13 mouse cellular contexts compared by ENCODE assay signal in the genomic region with DNA sequence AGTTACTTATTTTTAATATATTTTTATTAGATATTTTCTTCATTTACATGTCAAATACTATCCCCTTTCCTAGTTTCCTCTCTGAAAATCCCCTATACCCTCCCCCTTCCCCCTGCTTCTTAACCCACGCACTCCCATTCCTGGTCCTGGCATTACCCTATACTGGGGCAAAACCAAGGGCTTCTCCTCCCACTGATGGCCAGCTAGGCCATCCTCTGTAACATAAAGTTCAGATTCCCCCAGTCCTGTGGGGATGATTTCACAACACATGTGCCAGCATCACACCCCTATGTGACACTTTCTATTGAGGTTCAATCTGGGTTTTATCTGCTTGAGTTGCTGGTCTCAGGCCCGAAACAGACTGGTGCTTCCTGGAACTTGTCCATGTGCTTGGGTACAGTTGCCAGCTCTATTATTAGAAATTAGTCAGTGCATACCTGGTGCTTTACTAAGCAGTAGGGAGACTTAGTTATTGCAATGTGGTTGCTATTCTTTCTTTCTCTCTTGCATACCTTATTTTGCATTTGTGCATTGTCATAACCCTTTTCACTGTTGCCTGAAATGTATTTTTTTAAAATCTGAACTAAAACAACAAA.
DNase-seq lines count a peak whose midpoint lies in the region; ATAC-seq and TF ChIP-seq lines count a peak whose summit lies in the region.
"Had no signal": no experiment of that assay in that cellular context is flagged by ENCODE, and none has a peak within 500 bp of the region (broad histone marks: within the 10 kb centered on the region; RNA-seq: fewer than 3 reads in every experiment).

No protein-coding gene starts in this region.

- H3K4me3 ChIP-seq in forebrain, embryonic 16.5 days (replicated peaks; ENCODE audit: low read length) = no peak overlapping the region
- H3K4me3 ChIP-seq in forebrain, postnatal 0 days (ENCODE audit: low read depth, low read length) = no peak overlapping the region
- H3K4me3 ChIP-seq in liver, embryonic 11.5 days (ENCODE audit: low read depth, low read length) = no peak overlapping the region
- H3K4me3 ChIP-seq: embryonic facial prominence, embryonic 12.5 days; midbrain, embryonic 13.5 days had no signal

- no peak overlapping the region for H3K27ac ChIP-seq in forebrain, embryonic 16.5 days (ENCODE audit: low read length)
- no peak overlapping the region for H3K27ac ChIP-seq in forebrain, postnatal 0 days (ENCODE audit: low read depth, low read length)
- H3K27ac ChIP-seq in liver, embryonic 11.5 days (ENCODE audit: low read depth, low read length) = no peak overlapping the region
- H3K27ac ChIP-seq: embryonic facial prominence, embryonic 12.5 days; kidney, postnatal 0 days; midbrain, embryonic 13.5 days had no signal

- TF ChIP-seq CTCF in forebrain, postnatal 0 days (IDR thresholded peaks at IDR 0.05; ENCODE audit: low read depth) = no peak

- ATAC-seq in forebrain, embryonic 16.5 days = peak; percentile 52
- no peak for ATAC-seq in forebrain, postnatal 0 days
- ATAC-seq in liver, embryonic 11.5 days (replicated peaks; ENCODE audit: low FRiP score) = no peak
- ATAC-seq: midbrain, embryonic 13.5 days had no signal

- no peaks in the 10 kb centered on the region for H3K36me3 ChIP-seq in forebrain, embryonic 16.5 days (ENCODE audit: control insufficient read depth, insufficient read depth)
- no peaks in the 10 kb centered on the region for H3K36me3 ChIP-seq in forebrain, postnatal 0 days (ENCODE audit: insufficient read depth)
- H3K36me3 ChIP-seq in liver, embryonic 11.5 days (ENCODE audit: control insufficient read depth, insufficient read depth, low read length) = no peaks in the 10 kb centered on the region
- H3K36me3 ChIP-seq: embryonic facial prominence, embryonic 12.5 days; midbrain, embryonic 13.5 days had no signal

- no peak overlapping the region for H3K4me2 ChIP-seq in forebrain, embryonic 16.5 days (ENCODE audit: low read length)
- H3K4me2 ChIP-seq in forebrain, postnatal 0 days (ENCODE audit: low read depth) = no peak overlapping the region
- no peak overlapping the region for H3K4me2 ChIP-seq in liver, embryonic 11.5 days
- H3K4me2 ChIP-seq: embryonic facial prominence, embryonic 12.5 days; midbrain, embryonic 13.5 days had no signal

- H3K4me1 ChIP-seq in forebrain, embryonic 16.5 days (replicated peaks; ENCODE audit: control insufficient read depth, insufficient read depth, low read length) = no peaks in the 10 kb centered on the region
- H3K4me1 ChIP-seq in forebrain, postnatal 0 days (ENCODE audit: insufficient read depth) = no peaks in the 10 kb centered on the region
- H3K4me1 ChIP-seq in liver, embryonic 11.5 days (replicated peaks; ENCODE audit: control insufficient read depth, insufficient read depth, low read length) = no peaks in the 10 kb centered on the region
- H3K4me1 ChIP-seq: embryonic facial prominence, embryonic 12.5 days; midbrain, embryonic 13.5 days had no signal

- no peaks in the 10 kb centered on the region for H3K9me3 ChIP-seq in forebrain, embryonic 16.5 days (ENCODE audit: control insufficient read depth, low read length)
- no peaks in the 10 kb centered on the region for H3K9me3 ChIP-seq in forebrain, postnatal 0 days (ENCODE audit: low read length)
- H3K9me3 ChIP-seq in liver, embryonic 11.5 days (ENCODE audit: control insufficient read depth, low read length) = no peaks in the 10 kb centered on the region
- H3K9me3 ChIP-seq: embryonic facial prominence, embryonic 12.5 days; midbrain, embryonic 13.5 days had no signal

- H3K27me3 ChIP-seq in forebrain, embryonic 16.5 days (replicated peaks; ENCODE audit: control insufficient read depth, insufficient read depth, low read length) = no peaks in the 10 kb centered on the region
- H3K27me3 ChIP-seq in forebrain, postnatal 0 days (ENCODE audit: insufficient read depth, low read length) = no peaks in the 10 kb centered on the region
- H3K27me3 ChIP-seq in liver, embryonic 11.5 days (replicated peaks; ENCODE audit: control insufficient read depth, insufficient read depth, low read length) = no peaks in the 10 kb centered on the region
- H3K27me3 ChIP-seq: embryonic facial prominence, embryonic 12.5 days; midbrain, embryonic 13.5 days had no signal

- 52% methylated on average over 2 of the region's 2 CpGs for WGBS in forebrain, embryonic 16.5 days
- 62% methylated on average over 2 of the region's 2 CpGs for WGBS in forebrain, postnatal 0 days
- WGBS in liver, embryonic 11.5 days = 78% methylated on average over 2 of the region's 2 CpGs

- H3K9ac ChIP-seq in forebrain, embryonic 16.5 days (replicated peaks; ENCODE audit: low read depth, low read length) = no peak overlapping the region
- no peak overlapping the region for H3K9ac ChIP-seq in forebrain, postnatal 0 days
- H3K9ac ChIP-seq in liver, embryonic 11.5 days (ENCODE audit: low read depth, low read length) = no peak overlapping the region
- H3K9ac ChIP-seq: embryonic facial prominence, embryonic 12.5 days; midbrain, embryonic 13.5 days had no signal

- DNase-seq in forebrain, postnatal 0 days = no peak
- DNase-seq in kidney, postnatal 14 days = peak; percentile 11
- no peak for DNase-seq in kidney, postnatal 10 days
- DNase-seq in cerebellum, adult 9-10 months = peak; percentile 99
- peak; percentile 77 for DNase-seq in heart, postnatal 4 days
- DNase-seq in liver, embryonic 11.5 days (ENCODE audit: low spot score) = no peak
- DNase-seq in left cerebral cortex, adult 9 months (ENCODE audit: low spot score in 2 of 2) = no peak
- DNase-seq: adrenal gland, postnatal 36 days; lung, adult 18-20 months had no signal

Comparison
In these comparisons a context has a peak if more than half of its experiments do, and no peak if none do; other contexts are left out.
1. DNase-seq: peak in kidney, postnatal 14 days (single experiment), cerebellum, adult 9-10 months (single experiment) and heart, postnatal 4 days (single experiment); none in forebrain, postnatal 0 days (single experiment), kidney, postnatal 10 days (single experiment), liver, embryonic 11.5 days (single experiment) and left cerebral cortex, adult 9 months (0 of 2).